Mouse (Mus musculus) limb, embryonic 11.5 days (tissue): ENCODE data around the gene 1700008O03Rik. TPM values are rescaled to one million over a fixed set of nuclear protein-coding genes. Genes with fewer than 3 reads are reported as not detected.
A peak's percentile ranks its signal among the peaks of the same experiment; 100 is the strongest.

Experiments
- ATAC-seq: fragments of 200-750 bp; cut with Nextera tagmentation; 2 replicates; pipeline ENCODE4 v1.8.0; 2017; ENCODE audit warnings: low read depth; ENCODE audit not compliant: insufficient number of reproducible peaks, low FRiP score, low TSS enrichment
- DNase-seq: peaks from one replicate; pipeline ENCODE4 v3.0.0-alpha.2; 2015; ENCODE audit warnings: low spot score
- H3K27ac ChIP-seq: fragments of 300-500 bp; sonication (generic); replicated peaks from 2 replicates; pipeline ENCODE4 v1.5.1; 2014; ENCODE audit warnings: low read depth, mild to moderate bottlenecking, low read length
- H3K27me3 ChIP-seq: fragments of 300-500 bp; sonication (generic); 2 replicates; pipeline ENCODE4 v1.6.1; 2014; ENCODE audit warnings: mild to moderate bottlenecking, low read length, mixed read lengths; ENCODE audit not compliant: control insufficient read depth, insufficient read depth
- H3K36me3 ChIP-seq: fragments of 300-500 bp; sonication (generic); 2 replicates; pipeline ENCODE4 v1.6.1; 2014; ENCODE audit warnings: mild to moderate bottlenecking, low read length, moderate library complexity, mixed read lengths; ENCODE audit not compliant: control insufficient read depth, insufficient read depth
- H3K4me1 ChIP-seq: fragments of 300-500 bp; sonication (generic); 2 replicates; pipeline ENCODE4 v1.6.1; 2014; ENCODE audit warnings: low read length, mixed read lengths; ENCODE audit not compliant: control insufficient read depth, insufficient read depth
- H3K4me2 ChIP-seq: fragments of 300-500 bp; sonication (generic); 2 replicates; pipeline ENCODE4 v1.6.1; 2014; ENCODE audit warnings: low read depth, mild to moderate bottlenecking, moderate library complexity; ENCODE audit not compliant: severe bottlenecking
- H3K4me3 ChIP-seq: fragments of 300-500 bp; sonication (generic); 2 replicates; pipeline ENCODE4 v1.5.1; 2014; ENCODE audit warnings: low read depth, low read length
- H3K9ac ChIP-seq: fragments of 300-500 bp; sonication (generic); 2 replicates; pipeline ENCODE4 v1.6.1; 2014; ENCODE audit warnings: mild to moderate bottlenecking, low read length
- H3K9me3 ChIP-seq: fragments of 300-500 bp; sonication (generic); 2 replicates; pipeline ENCODE4 v1.6.1; 2016; ENCODE audit warnings: low read length; ENCODE audit not compliant: control insufficient read depth
- WGBS: fragments of 180-500 bp; shearing (Covaris S2); extraction: QIAGEN DNeasy Blood & Tissue Kit; methylation state at CpG from one replicate; pipeline ENCODE4 v1.1.7; 2014; 5-methylcytosine and 5-hydroxymethylcytosine counted together
- polyA plus RNA-seq: library from polyadenylated mRNA; unstranded; fragments of >200 nt; fragmentation: Nextera tagmentation; extraction: Ambion mirVana; gene quantifications from 2 replicates; pipeline ENCODE4 v1.2.1, GENCODE M21; 2014

1700008O03Rik gene
- polyA plus RNA-seq, 1 experiment from 2014 or later: 0.53 TPM

- Histone ChIP-seq H3K36me3 (no peaks in the 10 kb centered on the region), H3K27me3 (no peaks in the 10 kb centered on the region), H3K27ac (no peak overlapping the region), H3K4me3 (no peak overlapping the region), H3K4me2 (no peak overlapping the region), H3K9me3 (no peaks in the 10 kb centered on the region), H3K4me1 (no peaks in the 10 kb centered on the region), H3K9ac (no peak overlapping the region)
- WGBS: 79% methylated on average over 4 of the region's 4 CpGs
- DNase-seq (no peak), ATAC-seq (no peak)
These were observed 6.2 kb upstream of the 1700008O03Rik start for GRCm38 (mm10) chr7:44391831-44392230.

GRCm38 (mm10) chr7:44384716-44385059 lies 932 bp downstream of the 1700008O03Rik start:
- Histone ChIP-seq H3K9me3 (no peaks in the 10 kb centered on the region), H3K4me1 (0 out of 2 replicates have a peak, but pooled peaks cover 2% of the 10 kb centered on the region), H3K4me3 (peak overlapping the region; percentile 46), H3K27ac (no peak overlapping the region), H3K36me3 (no peaks in the 10 kb centered on the region), H3K9ac (no peak overlapping the region), H3K27me3 (peaks cover 6% of the 10 kb centered on the region), H3K4me2 (peak overlapping the region; percentile 90)
- peak; percentile 48 for ATAC-seq
- WGBS: 0% methylated on average over 16 of the region's 17 CpGs
- no peak for DNase-seq

- Histone ChIP-seq H3K4me2 (peak within 1 kb of the TSS; percentile 90), H3K36me3 (no peaks in the 10 kb centered on the region), H3K9me3 (no peaks in the 10 kb centered on the region), H3K27ac (no peak within 1 kb of the TSS), H3K4me3 (peak within 1 kb of the TSS; percentile 46), H3K9ac (peak within 1 kb of the TSS; percentile 49), H3K4me1 (0 out of 2 replicates have a peak, but pooled peaks cover 2% of the 10 kb centered on the region), H3K27me3 (peaks cover 6% of the 10 kb centered on the region)
- peak; percentile 80 for DNase-seq
- WGBS: under 1% methylated on average over 28 of the region's 33 CpGs
- peak; percentile 84 for ATAC-seq
These were observed 1.5 kb downstream of the 1700008O03Rik start, which contains the start of gene Syt3 for GRCm38 (mm10) chr7:44383980-44384715. Gene Syt3 (plus strand): TSS chr7:44384102.

GRCm38 (mm10) chr7:44382541-44382940 lies 3.1 kb downstream of the 1700008O03Rik start:
- H3K27ac ChIP-seq: no peak overlapping the region
- H3K4me2 ChIP-seq: no peak overlapping the region
- DNase-seq (no peak), ATAC-seq (no peak)
- H3K9ac ChIP-seq: no peak overlapping the region
- no peaks in the 10 kb centered on the region for H3K9me3 ChIP-seq
- 0 out of 2 replicates have a peak, but pooled peaks cover 2% of the 10 kb centered on the region for H3K4me1 ChIP-seq
- H3K36me3 ChIP-seq: no peaks in the 10 kb centered on the region
- peaks cover 6% of the 10 kb centered on the region for H3K27me3 ChIP-seq
- WGBS: 76% methylated on average over 12 of the region's 12 CpGs
- H3K4me3 ChIP-seq: no peak overlapping the region

- DNase-seq (no peak), ATAC-seq (no peak)
- 65% methylated on average over 4 of the region's 4 CpGs for WGBS
- Histone ChIP-seq H3K27me3 (no peaks in the 10 kb centered on the region), H3K36me3 (no peaks in the 10 kb centered on the region), H3K9ac (no peak overlapping the region), H3K27ac (no peak overlapping the region), H3K4me3 (no peak overlapping the region), H3K4me1 (peaks cover 6% of the 10 kb centered on the region), H3K4me2 (no peak overlapping the region), H3K9me3 (no peaks in the 10 kb centered on the region)
These were observed 7.3 kb downstream of the 1700008O03Rik start for GRCm38 (mm10) chr7:44378290-44378689.

- Histone ChIP-seq H3K4me3 (no peak overlapping the region), H3K27ac (no peak overlapping the region), H3K36me3 (no peaks in the 10 kb centered on the region)
These were observed 9.8 kb downstream of the 1700008O03Rik start for GRCm38 (mm10) chr7:44375793-44376192.

GRCm38 (mm10) chr7:44375207-44375606 lies 10.4 kb downstream of the 1700008O03Rik start:
- WGBS: 12% methylated on average over 10 of the region's 10 CpGs
- Histone ChIP-seq H3K9me3 (no peaks in the 10 kb centered on the region), H3K27ac (no peak overlapping the region), H3K9ac (no peak overlapping the region; the same call in 1 of the 2 replicates), H3K4me3 (peak overlapping the region; percentile 44), H3K27me3 (no peaks in the 10 kb centered on the region), H3K4me2 (peak overlapping the region; percentile 79), H3K4me1 (peaks cover 6% of the 10 kb centered on the region), H3K36me3 (no peaks in the 10 kb centered on the region)
- ATAC-seq: no peak
- no peak for DNase-seq

More at GRCm38 (mm10) chr7:44375793-44376192, 9.8 kb downstream of the 1700008O03Rik start:
- H3K4me1 ChIP-seq: peaks cover 6% of the 10 kb centered on the region
- H3K27me3 ChIP-seq: no peaks in the 10 kb centered on the region
- ATAC-seq: no peak
- H3K9me3 ChIP-seq: no peaks in the 10 kb centered on the region
- H3K4me2 ChIP-seq: no peak overlapping the region
- H3K9ac ChIP-seq: no peak overlapping the region
- WGBS: 67% methylated on average over 3 of the region's 3 CpGs
- DNase-seq: no peak

- ATAC-seq: no peak
- Histone ChIP-seq H3K4me3 (peak overlapping the region; percentile 44), H3K27ac (no peak overlapping the region; the same call in 1 of the 2 replicates)
These were observed 10.9 kb downstream of the 1700008O03Rik start for GRCm38 (mm10) chr7:44374756-44375155.

More at GRCm38 (mm10) chr7:44374756-44375155, 10.9 kb downstream of the 1700008O03Rik start:
- peaks cover 6% of the 10 kb centered on the region for H3K4me1 ChIP-seq
- H3K4me2 ChIP-seq: peak overlapping the region; percentile 79
- 1% methylated on average over 5 of the region's 5 CpGs for WGBS
- peak overlapping the region; percentile 67 for H3K9ac ChIP-seq
- no peaks in the 10 kb centered on the region for H3K9me3 ChIP-seq
- peak; percentile 39 for DNase-seq
- H3K27me3 ChIP-seq: no peaks in the 10 kb centered on the region
- no peaks in the 10 kb centered on the region for H3K36me3 ChIP-seq
